8 mouse cellular contexts compared by ENCODE assay signal in the genomic region with DNA sequence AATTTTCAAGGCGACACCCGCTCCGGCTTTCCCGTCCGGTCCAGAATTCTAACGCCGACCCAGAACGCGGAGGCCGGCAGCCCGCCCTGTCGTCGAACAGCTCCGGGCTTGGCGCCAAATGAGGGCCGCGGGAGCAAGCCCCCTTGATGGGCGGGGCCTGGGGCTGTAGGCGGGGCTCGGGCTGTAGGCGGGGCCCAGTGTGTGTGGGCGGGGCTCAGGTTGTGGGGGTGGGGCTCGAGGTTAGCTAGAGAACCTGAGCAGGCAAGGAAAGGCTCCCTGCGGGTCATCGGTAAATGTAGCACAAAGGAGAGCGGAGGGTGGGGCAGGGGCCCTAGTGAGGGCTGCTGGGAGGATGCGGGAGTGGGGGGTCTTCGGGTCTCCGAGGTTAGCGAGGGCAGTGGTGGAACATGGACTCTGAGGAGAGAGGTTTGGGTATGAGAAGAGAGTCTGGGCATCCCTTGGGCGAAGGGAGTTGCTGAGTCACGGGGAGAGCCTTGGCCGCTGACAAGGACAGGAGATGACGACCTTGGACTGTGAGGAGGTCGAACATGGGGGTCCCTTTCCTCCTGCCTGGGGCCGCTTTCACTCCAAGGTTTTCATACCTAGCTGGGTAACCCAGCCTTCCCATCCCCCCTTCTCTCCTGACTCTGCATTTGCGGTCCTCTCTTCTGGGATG. TPM values are rescaled to one million over a fixed set of nuclear protein-coding genes. Genes with fewer than 3 reads are reported as not detected.
DNase-seq lines count a peak whose midpoint lies in the region; ATAC-seq lines count a peak whose summit lies in the region.

Gene Dmc1 (minus strand): TSS at position 120 of the 676 bp plus-strand sequence.

- peak within 1 kb of the TSS; percentile 46 for H3K4me2 ChIP-seq in forebrain, embryonic 12.5 days
- H3K4me2 ChIP-seq in hindbrain, embryonic 12.5 days (replicated peaks): peak within 1 kb of the TSS; percentile 42
- H3K4me2 ChIP-seq in liver, embryonic 12.5 days: peak within 1 kb of the TSS; percentile 63

- peak; percentile 52 for DNase-seq in B cell, adult 2 months
- peak; percentile 67 for DNase-seq in WW6 (ENCODE audit: low read depth, low spot score)
- peak; percentile 63 for DNase-seq in thymus, postnatal 14 days

- no peaks in the 10 kb centered on the region for H3K36me3 ChIP-seq in forebrain, embryonic 12.5 days (replicated peaks)
- no peaks in the 10 kb centered on the region for H3K36me3 ChIP-seq in hindbrain, embryonic 12.5 days
- no peaks in the 10 kb centered on the region for H3K36me3 ChIP-seq in liver, embryonic 12.5 days

- H3K9ac ChIP-seq in forebrain, embryonic 12.5 days: peak within 1 kb of the TSS; percentile 12; the same call in 1 of the 2 replicates
- H3K9ac ChIP-seq in hindbrain, embryonic 12.5 days: 0 out of 2 replicates have a peak within 1 kb of the TSS, but pooled peaks have one; percentile 4
- H3K9ac ChIP-seq in liver, embryonic 12.5 days: peak within 1 kb of the TSS; percentile 20; the same call in 1 of the 2 replicates

- peaks cover 6% of the 10 kb centered on the region for H3K4me1 ChIP-seq in forebrain, embryonic 12.5 days
- H3K4me1 ChIP-seq in hindbrain, embryonic 12.5 days: 0 out of 2 replicates have a peak, but pooled peaks cover 8% of the 10 kb centered on the region
- H3K4me1 ChIP-seq in liver, embryonic 12.5 days: peaks cover 14% of the 10 kb centered on the region

- H3K27ac ChIP-seq in forebrain, embryonic 12.5 days: no peak within 1 kb of the TSS
- H3K27ac ChIP-seq in hindbrain, embryonic 12.5 days: no peak within 1 kb of the TSS
- H3K27ac ChIP-seq in liver, embryonic 12.5 days: no peak within 1 kb of the TSS

- H3K4me3 ChIP-seq in forebrain, embryonic 12.5 days (replicated peaks): peak within 1 kb of the TSS; percentile 32
- peak within 1 kb of the TSS; percentile 17 for H3K4me3 ChIP-seq in hindbrain, embryonic 12.5 days
- peak within 1 kb of the TSS; percentile 38 for H3K4me3 ChIP-seq in liver, embryonic 12.5 days

- H3K27me3 ChIP-seq in forebrain, embryonic 12.5 days: peaks cover 14% of the 10 kb centered on the region
- H3K27me3 ChIP-seq in hindbrain, embryonic 12.5 days: peaks cover 15% of the 10 kb centered on the region
- peaks cover 40% of the 10 kb centered on the region for H3K27me3 ChIP-seq in liver, embryonic 12.5 days (replicated peaks)

- no peak for ATAC-seq in forebrain, embryonic 12.5 days (ENCODE audit: low FRiP score)
- no peak for ATAC-seq in hindbrain, embryonic 12.5 days (ENCODE audit: low FRiP score)
- peak; percentile 47; the same call in 1 of the 2 replicates for ATAC-seq in liver, embryonic 12.5 days
- 0 out of 2 replicates have a peak, but pooled peaks have one; percentile 31 for ATAC-seq in monocyte, adult 5-6 weeks (replicated peaks; ENCODE audit: insufficient number of reproducible peaks, low FRiP score, low TSS enrichment, poor library complexity, severe bottlenecking)
- no peak for ATAC-seq in erythroid progenitor cell, adult 5-6 weeks (replicated peaks; ENCODE audit: low FRiP score, poor library complexity, severe bottlenecking)

- 13% methylated on average over 37 of the region's 37 CpGs for WGBS in forebrain, embryonic 12.5 days
- 10% methylated on average over 37 of the region's 37 CpGs for WGBS in hindbrain, embryonic 12.5 days
- 10% methylated on average over 37 of the region's 37 CpGs for WGBS in liver, embryonic 12.5 days (ENCODE audit: insufficient replicate concordance)

- H3K9me3 ChIP-seq in forebrain, embryonic 12.5 days: no peaks in the 10 kb centered on the region
- H3K9me3 ChIP-seq in hindbrain, embryonic 12.5 days (replicated peaks): no peaks in the 10 kb centered on the region
- no peaks in the 10 kb centered on the region for H3K9me3 ChIP-seq in liver, embryonic 12.5 days (replicated peaks)

RNA-seq across cellular contexts. Expression of gene Dmc1, which starts in this region (rescaled TPM):
- 1.4 and 1.8 TPM in 2 replicates for polyA plus RNA-seq in forebrain, embryonic 12.5 days (2016; fragmentation: Nextera tagmentation; extraction: Ambion mirVana)
- polyA plus RNA-seq in hindbrain, embryonic 12.5 days (2016; fragmentation: Nextera tagmentation; extraction: Ambion mirVana): 2.0 and 2.2 TPM in 2 replicates
- 0.52 and 0.69 TPM in 2 replicates for polyA plus RNA-seq in liver, embryonic 12.5 days (2016; fragmentation: Nextera tagmentation; extraction: Ambion mirVana)
- 0.97 TPM in 1 of 3 replicates, not detected in the others for total RNA-seq in monocyte, adult 5-6 weeks (2017)
- total RNA-seq in erythroid progenitor cell, adult 5-6 weeks (2015; ENCODE audit: low replicate concordance): 15.5 TPM in 1 of 2 replicates, not detected in the other
- total RNA-seq in erythroid progenitor cell, adult 5-6 weeks (2017; ENCODE audit: low replicate concordance): 1.0 TPM in 1 of 2 replicates, not detected in the other

Comparison
In these comparisons a context has a peak if more than half of its experiments do, and no peak if none do; other contexts are left out.
1. Peak in ATAC-seq, H3K4me3 ChIP-seq, H3K9ac ChIP-seq and H3K4me2 ChIP-seq in liver, embryonic 12.5 days; RNA of the gene not detected or under 1 TPM.
2. Peak in ATAC-seq in monocyte, adult 5-6 weeks; RNA of the gene not detected or under 1 TPM.